Mouse (Mus musculus) hindbrain, embryonic 11.5 days (tissue): ENCODE measurements at regions not wholly inside any gene's neighbourhood (a gene's known extent, or its start where the extent isn't known, plus 50 kb on each side); places are given as distances from the start of the nearest gene placed in this dataset.
A peak's percentile ranks its signal among the peaks of the same experiment; 100 is the strongest.

Experiments used
- ATAC-seq: fragments of 200-750 bp; cut with Nextera tagmentation; 2 replicates; pipeline ENCODE4 v1.8.0; 2017; ENCODE audit warnings: mild to moderate bottlenecking, moderate TSS enrichment, moderate library complexity; ENCODE audit not compliant: low FRiP score
- DNase-seq: peaks from one replicate; pipeline ENCODE4 v3.0.0-alpha.2; 2015; ENCODE audit warnings: low spot score
- H3K27ac ChIP-seq: fragments of 300-500 bp; sonication (generic); 2 replicates; pipeline ENCODE4 v1.5.1; 2014; ENCODE audit warnings: mild to moderate bottlenecking, low read depth, low read length
- H3K27me3 ChIP-seq: fragments of 300-500 bp; sonication (generic); 2 replicates; pipeline ENCODE4 v1.6.1; 2014; ENCODE audit warnings: mild to moderate bottlenecking, low read length, moderate library complexity, mixed read lengths; ENCODE audit not compliant: control insufficient read depth, insufficient read depth
- H3K36me3 ChIP-seq: fragments of 300-500 bp; sonication (generic); 2 replicates; pipeline ENCODE4 v1.6.1; 2014; ENCODE audit warnings: mild to moderate bottlenecking, low read length, moderate library complexity, mixed read lengths; ENCODE audit not compliant: control insufficient read depth, insufficient read depth
- H3K4me1 ChIP-seq: fragments of 300-500 bp; sonication (generic); replicated peaks from 2 replicates; pipeline ENCODE4 v1.6.1; 2014; ENCODE audit warnings: low read length, mixed read lengths; ENCODE audit not compliant: control insufficient read depth, insufficient read depth
- H3K4me2 ChIP-seq: fragments of 300-500 bp; sonication (generic); replicated peaks from 2 replicates; pipeline ENCODE4 v1.6.1; 2014; ENCODE audit warnings: mild to moderate bottlenecking, low read depth, low read length
- H3K4me3 ChIP-seq: fragments of 300-500 bp; sonication (generic); 2 replicates; pipeline ENCODE4 v1.5.1; 2014; ENCODE audit warnings: low read depth, low read length
- H3K9ac ChIP-seq: fragments of 300-500 bp; sonication (generic); 2 replicates; pipeline ENCODE4 v1.6.1; 2014; ENCODE audit warnings: low read depth, low read length
- H3K9me3 ChIP-seq: fragments of 300-500 bp; sonication (generic); 2 replicates; pipeline ENCODE4 v1.6.1; 2016; ENCODE audit warnings: low read length; ENCODE audit not compliant: control insufficient read depth
- WGBS: fragments of 180-500 bp; shearing (Covaris S2); extraction: QIAGEN DNeasy Blood & Tissue Kit; methylation state at CpG from one replicate; pipeline ENCODE4 v1.1.7; 2014; 5-methylcytosine and 5-hydroxymethylcytosine counted together

- Histone ChIP-seq H3K27me3 (no peaks in the 10 kb centered on the region), H3K4me1 (no peaks in the 10 kb centered on the region), H3K9ac (no peak overlapping the region), H3K4me3 (no peak overlapping the region), H3K27ac (no peak overlapping the region), H3K4me2 (no peak overlapping the region), H3K9me3 (no peaks in the 10 kb centered on the region), H3K36me3 (no peaks in the 10 kb centered on the region)
- DNase-seq (no peak), ATAC-seq (no peak)
- WGBS, result 84% methylated on average over 1 of the region's 1 CpGs
Measured at GRCm38 (mm10) chr14:89063971-89064370, 592.8 kb upstream of the Pcdh20 start.

GRCm38 (mm10) chr14:89062583-89063436 lies 591.6 kb upstream of the Pcdh20 start:
- H3K27me3 ChIP-seq, result no peaks in the 10 kb centered on the region
- DNase-seq, result no peak
- ATAC-seq, result no peak
- no peaks in the 10 kb centered on the region for H3K9me3 ChIP-seq
- H3K9ac ChIP-seq, result no peak overlapping the region
- 71% methylated on average over 5 of the region's 5 CpGs for WGBS
- H3K4me3 ChIP-seq, result no peak overlapping the region
- no peak overlapping the region for H3K27ac ChIP-seq
- H3K4me2 ChIP-seq, result no peak overlapping the region
- H3K4me1 ChIP-seq, result no peaks in the 10 kb centered on the region
- H3K36me3 ChIP-seq, result no peaks in the 10 kb centered on the region

- 56% methylated on average over 1 of the region's 1 CpGs for WGBS
- Histone ChIP-seq H3K4me1 (no peaks in the 10 kb centered on the region), H3K4me2 (no peak overlapping the region), H3K27ac (no peak overlapping the region), H3K27me3 (no peaks in the 10 kb centered on the region), H3K9me3 (no peaks in the 10 kb centered on the region), H3K4me3 (no peak overlapping the region), H3K9ac (no peak overlapping the region), H3K36me3 (no peaks in the 10 kb centered on the region)
- ATAC-seq, result no peak
- no peak for DNase-seq
Measured at GRCm38 (mm10) chr14:89061319-89061718, 590.1 kb upstream of the Pcdh20 start.

GRCm38 (mm10) chr14:89034390-89034789 lies 563.2 kb upstream of the Pcdh20 start:
- ATAC-seq, result no peak
- Histone ChIP-seq H3K4me2 (no peak overlapping the region), H3K4me3 (no peak overlapping the region), H3K27ac (no peak overlapping the region), H3K9me3 (no peaks in the 10 kb centered on the region), H3K36me3 (no peaks in the 10 kb centered on the region), H3K27me3 (no peaks in the 10 kb centered on the region), H3K9ac (no peak overlapping the region), H3K4me1 (no peaks in the 10 kb centered on the region)
- peak; percentile 30 for DNase-seq

GRCm38 (mm10) chr14:89011440-89011839 lies 540.2 kb upstream of the Pcdh20 start:
- Histone ChIP-seq H3K9me3 (no peaks in the 10 kb centered on the region), H3K4me1 (no peaks in the 10 kb centered on the region), H3K4me3 (no peak overlapping the region), H3K27me3 (no peaks in the 10 kb centered on the region), H3K4me2 (no peak overlapping the region), H3K27ac (no peak overlapping the region), H3K36me3 (no peaks in the 10 kb centered on the region), H3K9ac (no peak overlapping the region)
- WGBS, result 92% methylated on average over 2 of the region's 2 CpGs
- ATAC-seq (no peak), DNase-seq (no peak)

GRCm38 (mm10) chr14:89009648-89010047 lies 538.5 kb upstream of the Pcdh20 start:
- WGBS, result 29% methylated on average over 1 of the region's 1 CpGs
- ATAC-seq (no peak), DNase-seq (no peak)
- Histone ChIP-seq H3K27ac (no peak overlapping the region), H3K4me1 (no peaks in the 10 kb centered on the region), H3K4me3 (no peak overlapping the region), H3K9ac (no peak overlapping the region), H3K27me3 (no peaks in the 10 kb centered on the region), H3K4me2 (no peak overlapping the region), H3K9me3 (no peaks in the 10 kb centered on the region), H3K36me3 (no peaks in the 10 kb centered on the region)

GRCm38 (mm10) chr14:88981895-88982294 lies 510.7 kb upstream of the Pcdh20 start:
- ATAC-seq, result no peak
- peak; percentile 67 for DNase-seq

GRCm38 (mm10) chr14:88976007-88976406 lies 504.8 kb upstream of the Pcdh20 start:
- no peak overlapping the region for H3K27ac ChIP-seq
- no peaks in the 10 kb centered on the region for H3K36me3 ChIP-seq
- no peak overlapping the region for H3K4me2 ChIP-seq
- H3K4me1 ChIP-seq, result no peaks in the 10 kb centered on the region
- no peak for ATAC-seq
- WGBS, result 91% methylated on average over 1 of the region's 1 CpGs
- no peaks in the 10 kb centered on the region for H3K9me3 ChIP-seq
- no peak for DNase-seq
- no peaks in the 10 kb centered on the region for H3K27me3 ChIP-seq
- H3K9ac ChIP-seq, result no peak overlapping the region
- no peak overlapping the region for H3K4me3 ChIP-seq

More at GRCm38 (mm10) chr14:88981895-88982294, 510.7 kb upstream of the Pcdh20 start:
- H3K9me3 ChIP-seq, result no peaks in the 10 kb centered on the region
- no peak overlapping the region for H3K4me3 ChIP-seq
- H3K9ac ChIP-seq, result no peak overlapping the region
- H3K4me1 ChIP-seq, result no peaks in the 10 kb centered on the region
- H3K27ac ChIP-seq, result no peak overlapping the region
- WGBS, result 15% methylated on average over 6 of the region's 6 CpGs
- no peaks in the 10 kb centered on the region for H3K36me3 ChIP-seq
- no peaks in the 10 kb centered on the region for H3K27me3 ChIP-seq
- no peak overlapping the region for H3K4me2 ChIP-seq

GRCm38 (mm10) chr14:88934569-88934968 lies 463.4 kb upstream of the Pcdh20 start:
- no peak overlapping the region for H3K4me2 ChIP-seq
- DNase-seq (no peak), ATAC-seq (no peak)
- no peak overlapping the region for H3K27ac ChIP-seq
- whole genome bisulfite sequencing, result 70% methylated on average over 1 of the region's 1 CpGs
- no peak overlapping the region for H3K9ac ChIP-seq
- no peaks in the 10 kb centered on the region for H3K4me1 ChIP-seq
- no peak overlapping the region for H3K4me3 ChIP-seq
- no peaks in the 10 kb centered on the region for H3K36me3 ChIP-seq
- H3K9me3 ChIP-seq, result no peaks in the 10 kb centered on the region
- no peaks in the 10 kb centered on the region for H3K27me3 ChIP-seq
